Mouse (Mus musculus) c-Kit-positive CD71-negative TER-119-negative erythroid progenitor cells, embryonic 14.5 days (primary cell): Measurements from ENCODE around the gene Tspan31.
"Not testable (repeated sequence)": the region's sequence is repeated elsewhere in the genome, so short reads cannot be mapped to it uniquely, and the experiment has no call there.

ENCODE experiments used
- DNase-seq: peaks from one replicate; pipeline ENCODE4 v3.0.0-alpha.2; 2013; ENCODE audit warnings: low read depth

The Tspan31 gene

GRCm38 (mm10) chr10:127063913-127064870, 5.9 kb downstream of the Tspan31 start:
- no peak for DNase-seq

GRCm38 (mm10) chr10:127063239-127063872, 6.7 kb downstream of the Tspan31 start, which contains the start of gene Cdk4:
Gene Cdk4, plus strand, starts transcription at chr10:127063534.
- DNase-seq = peak; percentile 96

GRCm38 (mm10) chr10:127062503-127062902, 7.6 kb downstream of the Tspan31 start:
- no peak for DNase-seq

GRCm38 (mm10) chr10:127062101-127062500, 8.0 kb downstream of the Tspan31 start:
- not testable (repeated sequence) for DNase-seq

- no peak for DNase-seq
Measured at GRCm38 (mm10) chr10:127061513-127061912, 8.6 kb downstream of the Tspan31 start.

GRCm38 (mm10) chr10:127061085-127061484, 9.0 kb downstream of the Tspan31 start:
- DNase-seq = no peak

GRCm38 (mm10) chr10:127059968-127060916, 9.8 kb downstream of the Tspan31 start, which contains the start of gene March9:
Gene March9, minus strand, starts transcription at chr10:127060184.
- no peak for DNase-seq

- no peak for DNase-seq
Measured at GRCm38 (mm10) chr10:127059174-127059967, 10.7 kb downstream of the Tspan31 start.

- no peak for DNase-seq
Measured at GRCm38 (mm10) chr10:127058708-127059107, 11.4 kb downstream of the Tspan31 start.

GRCm38 (mm10) chr10:127058161-127058560, 11.9 kb downstream of the Tspan31 start:
- peak; percentile 78 for DNase-seq

GRCm38 (mm10) chr10:127056490-127056889, 13.6 kb downstream of the Tspan31 start:
- DNase-seq = no peak

- DNase-seq = no peak
Measured at GRCm38 (mm10) chr10:127055406-127055805, 14.7 kb downstream of the Tspan31 start.

- DNase-seq = no peak
Measured at GRCm38 (mm10) chr10:127054646-127055045, 15.4 kb downstream of the Tspan31 start.

- DNase-seq = no peak
Measured at GRCm38 (mm10) chr10:127050119-127050474, 20.0 kb downstream of the Tspan31 start.

- DNase-seq = no peak
Measured at GRCm38 (mm10) chr10:127049395-127050118, 20.5 kb downstream of the Tspan31 start.

GRCm38 (mm10) chr10:127048608-127049394, 21.3 kb downstream of the Tspan31 start:
- no peak for DNase-seq

GRCm38 (mm10) chr10:127047954-127048353, 22.1 kb downstream of the Tspan31 start, which contains the start of gene Cyp27b1:
Gene Cyp27b1, plus strand, starts transcription at chr10:127048250.
- DNase-seq = no peak

GRCm38 (mm10) chr10:127043187-127043586, 26.9 kb downstream of the Tspan31 start:
- no peak for DNase-seq

- DNase-seq = no peak
Measured at GRCm38 (mm10) chr10:127042468-127043115, 27.5 kb downstream of the Tspan31 start.
